Mouse (Mus musculus) bone marrow macrophage, adult 2 months (primary cell): ENCODE measurements at regions not wholly inside any gene's neighbourhood (a gene's known extent, or its start where the extent isn't known, plus 50 kb on each side); places are given as distances from the start of the nearest gene placed in this dataset.

Source experiments
- H3K27ac ChIP-seq: 2 replicates; pipeline ENCODE4 v1.5.1; 2012; ENCODE audit warnings: low read depth, low read length; ENCODE audit not compliant: insufficient read depth
- H3K4me1 ChIP-seq: 2 replicates; pipeline ENCODE4 v1.6.1; 2012; ENCODE audit warnings: low read length; ENCODE audit not compliant: control insufficient read depth, insufficient read depth
- H3K4me3 ChIP-seq: 2 replicates; pipeline ENCODE4 v1.5.1; 2012; ENCODE audit warnings: mild to moderate bottlenecking, low read length, moderate library complexity; ENCODE audit not compliant: insufficient read depth
- CTCF ChIP-seq: IDR thresholded peaks from 2 replicates; pipeline ENCODE4 v1.5.1; 2012; ENCODE audit warnings: low read depth, mild to moderate bottlenecking, low read length, moderate library complexity
- POLR2A ChIP-seq: IDR thresholded peaks from 2 replicates; pipeline ENCODE4 v1.6.1; 2012; ENCODE audit warnings: mild to moderate bottlenecking, low read depth, low read length, borderline replicate concordance

- TF ChIP-seq POLR2A (no peak), CTCF (no peak)
- Histone ChIP-seq H3K4me3 (no peak overlapping the region), H3K4me1 (no peaks in the 10 kb centered on the region), H3K27ac (no peak overlapping the region)
Measured at GRCm38 (mm10) chr13:28799474-28799873, 154.0 kb downstream of the Sox4 start.

- no peak for TF ChIP-seq CTCF
- TF ChIP-seq POLR2A = no peak
- Histone ChIP-seq H3K4me3 (no peak overlapping the region), H3K27ac (no peak overlapping the region), H3K4me1 (no peaks in the 10 kb centered on the region)
Measured at GRCm38 (mm10) chr13:28797617-28798475, 155.7 kb downstream of the Sox4 start.

GRCm38 (mm10) chr13:28795274-28795673, 158.2 kb downstream of the Sox4 start:
- no peak overlapping the region for H3K4me3 ChIP-seq
- no peak overlapping the region for H3K27ac ChIP-seq
- TF ChIP-seq POLR2A = no peak
- no peak for TF ChIP-seq CTCF
- no peaks in the 10 kb centered on the region for H3K4me1 ChIP-seq

GRCm38 (mm10) chr13:28794547-28794946, 159.0 kb downstream of the Sox4 start:
- no peaks in the 10 kb centered on the region for H3K4me1 ChIP-seq
- no peak overlapping the region for H3K27ac ChIP-seq
- TF ChIP-seq POLR2A (no peak), CTCF (no peak)
- H3K4me3 ChIP-seq = no peak overlapping the region

GRCm38 (mm10) chr13:28793166-28793935, 160.2 kb downstream of the Sox4 start:
- Histone ChIP-seq H3K4me1 (no peaks in the 10 kb centered on the region), H3K27ac (no peak overlapping the region), H3K4me3 (no peak overlapping the region)
- no peak for TF ChIP-seq POLR2A
- TF ChIP-seq CTCF = no peak

- Histone ChIP-seq H3K4me1 (no peaks in the 10 kb centered on the region), H3K27ac (no peak overlapping the region), H3K4me3 (no peak overlapping the region)
- no peak for TF ChIP-seq POLR2A
- no peak for TF ChIP-seq CTCF
Measured at GRCm38 (mm10) chr13:28792461-28793165, 160.9 kb downstream of the Sox4 start.

GRCm38 (mm10) chr13:28790381-28790780, 163.1 kb downstream of the Sox4 start:
- no peak overlapping the region for H3K27ac ChIP-seq
- no peak overlapping the region for H3K4me3 ChIP-seq
- TF ChIP-seq CTCF (no peak), POLR2A (no peak)
- H3K4me1 ChIP-seq = no peaks in the 10 kb centered on the region

GRCm38 (mm10) chr13:28787331-28787643, 166.2 kb downstream of the Sox4 start:
- Histone ChIP-seq H3K4me1 (no peaks in the 10 kb centered on the region), H3K27ac (no peak overlapping the region), H3K4me3 (no peak overlapping the region)
- TF ChIP-seq POLR2A = no peak
- no peak for TF ChIP-seq CTCF

GRCm38 (mm10) chr13:28786629-28787330, 166.7 kb downstream of the Sox4 start:
- Histone ChIP-seq H3K27ac (no peak overlapping the region), H3K4me3 (no peak overlapping the region), H3K4me1 (no peaks in the 10 kb centered on the region)
- TF ChIP-seq CTCF (no peak), POLR2A (no peak)
